Mouse (Mus musculus) kidney, adult 2 months (tissue): ENCODE measurements around the gene Isoc2b.

Source experiments
- CTCF ChIP-seq: fragments of 200-500 bp; conservative IDR thresholded peaks from 2 replicates; pipeline ENCODE4 v1.5.1; 2011; ENCODE audit warnings: low read depth, mild to moderate bottlenecking, control low read depth, low read length, moderate library complexity, mixed read lengths; ENCODE audit not compliant: insufficient read depth, insufficient read length
- POLR2A ChIP-seq: fragments of 200-500 bp; IDR thresholded peaks from one replicate; pipeline ENCODE4 v1.6.1; 2011; ENCODE audit warnings: low read depth, low read length, control low read depth

- no peak for TF ChIP-seq CTCF
- TF ChIP-seq POLR2A: no peak
Measured at GRCm38 (mm10) chr7:4811842-4812302, 58.2 kb downstream of the Isoc2b start.
